Mouse (Mus musculus) stomach, postnatal 0 days (tissue): ENCODE measurements at regions not wholly inside any gene's neighbourhood (a gene's known extent, or its start where the extent isn't known, plus 50 kb on each side); places are given as distances from the start of the nearest gene placed in this dataset.

ENCODE experiments used
- CTCF ChIP-seq: IDR thresholded peaks from 2 replicates; pipeline ENCODE4 v1.5.1; 2016; ENCODE audit warnings: antibody characterized with exemption, low read depth, mild to moderate bottlenecking, moderate library complexity
- EP300 ChIP-seq: optimal IDR thresholded peaks from 2 replicates; pipeline ENCODE3; 2016; ENCODE audit warnings: antibody characterized with exemption

- TF ChIP-seq CTCF (no peak), EP300 (no peak)
Observed at GRCm38 (mm10) chr2:75763252-75763651, 58.8 kb upstream of the Nfe2l2 start.
